Mouse (Mus musculus) intestine, embryonic 14.5 days (tissue): ENCODE data around the gene Guca2b. TPM values are rescaled to one million over a fixed set of nuclear protein-coding genes. Genes with fewer than 3 reads are reported as not detected.
A peak's percentile ranks its signal among the peaks of the same experiment; 100 is the strongest.

Source experiments
- ATAC-seq: fragments of 200-750 bp; cut with Nextera tagmentation; replicated peaks from 2 replicates; pipeline ENCODE4 v1.8.0; 2017; ENCODE audit warnings: low read depth, moderate number of reproducible peaks, moderate TSS enrichment, moderate library complexity; ENCODE audit not compliant: low FRiP score, low TSS enrichment
- DNase-seq: peaks from one replicate; pipeline ENCODE4 v3.0.0-alpha.2; 2018; ENCODE audit warnings: low spot score
- H3K27ac ChIP-seq: fragments of 300-500 bp; sonication (generic); 2 replicates; pipeline ENCODE4 v1.5.1; 2014; ENCODE audit warnings: low read depth, mild to moderate bottlenecking, control low read depth
- H3K27me3 ChIP-seq: fragments of 300-500 bp; sonication (generic); replicated peaks from 2 replicates; pipeline ENCODE4 v1.6.1; 2014; ENCODE audit warnings: low read length, control low read depth; ENCODE audit not compliant: control insufficient read depth, insufficient read depth
- H3K36me3 ChIP-seq: fragments of 300-500 bp; sonication (generic); 2 replicates; pipeline ENCODE4 v1.6.1; 2014; ENCODE audit warnings: low read length, control low read depth; ENCODE audit not compliant: control insufficient read depth, insufficient read depth
- H3K4me1 ChIP-seq: fragments of 300-500 bp; sonication (generic); replicated peaks from 2 replicates; pipeline ENCODE4 v1.6.1; 2014; ENCODE audit warnings: low read length, control low read depth, mixed read lengths; ENCODE audit not compliant: control insufficient read depth, insufficient read depth
- H3K4me2 ChIP-seq: fragments of 300-500 bp; sonication (generic); 2 replicates; pipeline ENCODE4 v1.6.1; 2014; ENCODE audit warnings: low read length
- H3K4me3 ChIP-seq: fragments of 300-500 bp; sonication (generic); 2 replicates; pipeline ENCODE4 v1.5.1; 2014; ENCODE audit warnings: low read depth, low read length, control low read depth, mixed read lengths
- H3K9ac ChIP-seq: fragments of 300-500 bp; sonication (generic); 2 replicates; pipeline ENCODE4 v1.6.1; 2014; ENCODE audit warnings: mild to moderate bottlenecking, low read length
- H3K9me3 ChIP-seq: fragments of 300-500 bp; sonication (generic); 2 replicates; pipeline ENCODE4 v1.6.1; 2016; ENCODE audit warnings: low read length, control low read depth; ENCODE audit not compliant: control insufficient read depth
- WGBS: fragments of 180-500 bp; shearing (Covaris S2); extraction: QIAGEN DNeasy Blood & Tissue Kit; methylation state at CpG from one replicate; pipeline ENCODE4 v1.1.7; 2014; 5-methylcytosine and 5-hydroxymethylcytosine counted together
- polyA plus RNA-seq: library from polyadenylated mRNA; unstranded; fragments of >200 nt; fragmentation: Nextera tagmentation; extraction: Ambion mirVana; gene quantifications from 2 replicates; pipeline ENCODE4 v1.2.1, GENCODE M21; 2014

Gene Guca2b
- polyA plus RNA-seq, 1 experiment from 2014 or later: 8.7 TPM

GRCm38 (mm10) chr4:119637176-119637845, 21.4 kb downstream of the Guca2b start, which contains the start of gene Guca2a:
Guca2a (plus strand) TSS chr4:119637704.
- Histone ChIP-seq H3K9ac (no peak within 1 kb of the TSS), H3K4me1 (no peaks in the 10 kb centered on the region), H3K9me3 (no peaks in the 10 kb centered on the region), H3K4me2 (no peak within 1 kb of the TSS), H3K36me3 (no peaks in the 10 kb centered on the region), H3K4me3 (no peak within 1 kb of the TSS), H3K27me3 (no peaks in the 10 kb centered on the region), H3K27ac (no peak within 1 kb of the TSS)
- DNase-seq: no peak
- 67% methylated on average over 4 of the region's 4 CpGs for WGBS
- no peak; the same call in 1 of the 2 replicates for ATAC-seq

- no peaks in the 10 kb centered on the region for H3K36me3 ChIP-seq
- DNase-seq (no peak), ATAC-seq (no peak)
- no peak overlapping the region for H3K4me2 ChIP-seq
- H3K27ac ChIP-seq: no peak overlapping the region
- H3K4me3 ChIP-seq: no peak overlapping the region
- H3K9ac ChIP-seq: no peak overlapping the region
- 79% methylated on average over 7 of the region's 7 CpGs for WGBS
- no peaks in the 10 kb centered on the region for H3K4me1 ChIP-seq
- H3K27me3 ChIP-seq: no peaks in the 10 kb centered on the region
- no peaks in the 10 kb centered on the region for H3K9me3 ChIP-seq
Measured at GRCm38 (mm10) chr4:119636731-119637130, 22.0 kb downstream of the Guca2b start.

- Histone ChIP-seq H3K4me3 (no peak overlapping the region), H3K27me3 (no peaks in the 10 kb centered on the region), H3K4me1 (no peaks in the 10 kb centered on the region), H3K27ac (no peak overlapping the region), H3K36me3 (no peaks in the 10 kb centered on the region), H3K9me3 (no peaks in the 10 kb centered on the region), H3K9ac (no peak overlapping the region), H3K4me2 (no peak overlapping the region)
- ATAC-seq (no peak), DNase-seq (no peak)
- WGBS: 79% methylated on average over 8 of the region's 8 CpGs
Measured at GRCm38 (mm10) chr4:119635686-119636085, 23.1 kb downstream of the Guca2b start.

GRCm38 (mm10) chr4:119634908-119635660, 23.7 kb downstream of the Guca2b start:
- Histone ChIP-seq H3K9ac (no peak overlapping the region), H3K4me2 (no peak overlapping the region), H3K4me1 (no peaks in the 10 kb centered on the region), H3K36me3 (peaks cover 3% of the 10 kb centered on the region), H3K27ac (no peak overlapping the region), H3K9me3 (no peaks in the 10 kb centered on the region), H3K4me3 (no peak overlapping the region), H3K27me3 (no peaks in the 10 kb centered on the region)
- DNase-seq: no peak
- no peak for ATAC-seq
- WGBS: 69% methylated on average over 6 of the region's 6 CpGs

GRCm38 (mm10) chr4:119633948-119634347, 24.8 kb downstream of the Guca2b start:
- Histone ChIP-seq H3K9me3 (no peaks in the 10 kb centered on the region), H3K4me3 (no peak overlapping the region), H3K4me1 (no peaks in the 10 kb centered on the region), H3K27me3 (no peaks in the 10 kb centered on the region), H3K9ac (no peak overlapping the region), H3K4me2 (no peak overlapping the region), H3K36me3 (peaks cover 14% of the 10 kb centered on the region), H3K27ac (no peak overlapping the region)
- 77% methylated on average over 3 of the region's 3 CpGs for WGBS
- ATAC-seq (no peak), DNase-seq (no peak)

- 63% methylated on average over 7 of the region's 7 CpGs for WGBS
- H3K9ac ChIP-seq: no peak overlapping the region
- DNase-seq (no peak), ATAC-seq (no peak)
- no peak overlapping the region for H3K4me3 ChIP-seq
- H3K36me3 ChIP-seq: peaks cover 16% of the 10 kb centered on the region
- no peaks in the 10 kb centered on the region for H3K4me1 ChIP-seq
- H3K4me2 ChIP-seq: no peak overlapping the region
- H3K27ac ChIP-seq: no peak overlapping the region
- H3K9me3 ChIP-seq: no peaks in the 10 kb centered on the region
- H3K27me3 ChIP-seq: no peaks in the 10 kb centered on the region
Measured at GRCm38 (mm10) chr4:119633342-119633741, 25.4 kb downstream of the Guca2b start.

- Histone ChIP-seq H3K4me1 (no peaks in the 10 kb centered on the region), H3K4me3 (no peak overlapping the region), H3K9ac (no peak overlapping the region), H3K27ac (no peak overlapping the region), H3K9me3 (no peaks in the 10 kb centered on the region), H3K36me3 (peaks cover 16% of the 10 kb centered on the region), H3K4me2 (no peak overlapping the region), H3K27me3 (no peaks in the 10 kb centered on the region)
- 79% methylated on average over 7 of the region's 7 CpGs for WGBS
- DNase-seq (no peak), ATAC-seq (no peak)
Measured at GRCm38 (mm10) chr4:119632721-119633120, 26.0 kb downstream of the Guca2b start.

GRCm38 (mm10) chr4:119631115-119631919, 27.4 kb downstream of the Guca2b start:
- Histone ChIP-seq H3K4me3 (no peak overlapping the region), H3K9ac (no peak overlapping the region), H3K27ac (peak overlapping the region; percentile 22; the same call in 1 of the 2 replicates), H3K9me3 (no peaks in the 10 kb centered on the region), H3K27me3 (no peaks in the 10 kb centered on the region), H3K4me1 (no peaks in the 10 kb centered on the region), H3K36me3 (peaks cover 25% of the 10 kb centered on the region), H3K4me2 (no peak overlapping the region)
- ATAC-seq (peak; percentile 56), DNase-seq (peak; percentile 67)
- 45% methylated on average over 11 of the region's 11 CpGs for WGBS
